Mouse (Mus musculus) testis, adult 2 months (tissue): Measurements from ENCODE around the gene Klk5.

Source experiments
- CTCF ChIP-seq: fragments of 200-500 bp; IDR thresholded peaks from 2 replicates; pipeline ENCODE4 v1.5.1; 2012; ENCODE audit warnings: low read depth, mild to moderate bottlenecking, inconsistent platforms, low read length, moderate library complexity; ENCODE audit not compliant: control insufficient read depth, insufficient read depth, insufficient replicate concordance
- POLR2A ChIP-seq: fragments of 200-500 bp; IDR thresholded peaks from 2 replicates; pipeline ENCODE4 v1.6.1; 2012; ENCODE audit warnings: low read depth, mild to moderate bottlenecking, inconsistent platforms, low read length, moderate library complexity; ENCODE audit not compliant: control insufficient read depth

- TF ChIP-seq POLR2A = no peak
- no peak for TF ChIP-seq CTCF
These were observed 43.8 kb upstream of the Klk5 start for GRCm38 (mm10) chr7:43797844-43798462.
